Mouse (Mus musculus): ENCODE measurements around the gene Vps53.

DNA sequence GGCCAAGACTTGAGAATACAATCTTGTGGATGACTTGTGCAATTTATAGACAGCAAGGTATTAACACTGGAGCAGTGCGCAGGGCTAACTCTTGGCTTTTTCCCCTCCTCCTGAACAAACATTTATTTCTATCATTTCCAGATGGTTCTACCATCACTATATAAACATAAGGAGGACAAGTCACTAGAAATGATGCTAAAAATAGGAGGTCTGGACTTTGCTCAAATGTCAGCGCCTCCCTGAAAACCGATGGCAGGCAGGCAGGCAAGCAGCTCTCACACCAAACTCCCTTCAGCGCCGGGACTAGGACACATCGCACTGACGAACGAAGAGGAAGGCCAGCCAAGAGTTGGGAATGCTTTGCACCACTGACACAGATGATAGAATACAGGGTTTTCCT lies 54.1 kb downstream of the Vps53 start:
- TF ChIP-seq CTCF (IDR thresholded peaks at IDR 0.05; ENCODE audit: low read depth), result no peak
- no peak for TF ChIP-seq EP300 (IDR thresholded peaks at IDR 0.05; ENCODE audit: low read depth)

Data from liver, embryonic 14.5 days (tissue).